ENCODE assay signal across 14 mouse cellular contexts in the genomic region with DNA sequence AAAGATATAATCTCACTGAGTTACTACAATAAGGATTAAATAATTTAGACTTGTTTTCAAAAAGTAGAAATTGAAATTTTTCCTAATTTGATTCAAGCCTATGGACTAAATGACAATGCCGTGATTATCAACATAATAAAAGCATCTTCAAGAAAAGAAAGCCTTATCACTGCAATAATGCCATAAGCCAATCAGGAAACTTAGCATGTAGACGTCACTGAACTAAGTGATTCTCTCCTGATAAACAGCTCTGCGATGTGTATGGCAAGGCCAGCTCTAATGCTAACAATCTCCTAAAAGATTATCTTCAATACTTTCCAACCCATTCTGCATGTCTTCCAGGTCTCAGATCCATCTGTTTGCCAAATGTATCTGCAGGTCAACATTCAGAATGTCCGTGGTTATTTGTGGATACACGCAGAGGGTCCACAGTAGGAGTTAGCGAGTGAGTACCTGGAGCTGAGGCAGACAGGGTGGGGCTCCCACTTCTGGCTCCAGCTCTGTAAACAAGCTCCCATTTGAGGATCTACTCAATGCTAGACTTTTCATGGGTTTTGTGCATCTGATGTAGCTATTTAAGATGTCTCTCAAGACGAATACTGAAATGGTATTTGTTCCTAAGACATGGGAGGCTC. TPM values are rescaled to one million over a fixed set of nuclear protein-coding genes. Genes with fewer than 3 reads are reported as not detected.
DNase-seq lines count a peak whose midpoint lies in the region; ATAC-seq and TF ChIP-seq lines count a peak whose summit lies in the region.
"Had no signal": no experiment of that assay in that cellular context is flagged by ENCODE, and none has a peak within 500 bp of the region (broad histone marks: within the 10 kb centered on the region; RNA-seq: fewer than 3 reads in every experiment).

No protein-coding gene starts in this region.

- H3K9ac ChIP-seq in forebrain, embryonic 15.5 days (replicated peaks) = no peak overlapping the region
- H3K9ac ChIP-seq in forebrain, embryonic 11.5 days (ENCODE audit: low read length) = no peak overlapping the region
- H3K9ac ChIP-seq in kidney, postnatal 0 days (ENCODE audit: low read depth, low read length) = no peak overlapping the region
- H3K9ac ChIP-seq in liver, embryonic 14.5 days (replicated peaks) = peak overlapping the region; percentile 55
- H3K9ac ChIP-seq: embryonic facial prominence, embryonic 15.5 days; limb, embryonic 15.5 days had no signal

- H3K4me2 ChIP-seq in forebrain, embryonic 15.5 days (replicated peaks) = no peak overlapping the region
- no peak overlapping the region for H3K4me2 ChIP-seq in forebrain, embryonic 11.5 days (ENCODE audit: low read depth, low read length, severe bottlenecking)
- peak overlapping the region; percentile 17; the same call in 1 of the 2 replicates for H3K4me2 ChIP-seq in kidney, postnatal 0 days (ENCODE audit: low read length)
- H3K4me2 ChIP-seq in liver, embryonic 14.5 days (ENCODE audit: low read depth) = peak overlapping the region; percentile 68
- H3K4me2 ChIP-seq: embryonic facial prominence, embryonic 15.5 days; limb, embryonic 15.5 days had no signal

- TF ChIP-seq CTCF in kidney, postnatal 0 days (IDR thresholded peaks at IDR 0.05; ENCODE audit: low read depth) = no peak
- no peak for TF ChIP-seq CTCF in G1E (IDR thresholded peaks at IDR 0.05; ENCODE audit: low read depth, low read length)
- no peak for TF ChIP-seq CTCF in liver, embryonic 14.5 days (IDR thresholded peaks at IDR 0.05; ENCODE audit: low read depth)

- WGBS in forebrain, embryonic 15.5 days = 88% methylated on average over 7 of the region's 7 CpGs
- WGBS in forebrain, embryonic 11.5 days = 89% methylated on average over 7 of the region's 7 CpGs
- 89% methylated on average over 7 of the region's 7 CpGs for WGBS in kidney, postnatal 0 days
- 26% methylated on average over 7 of the region's 7 CpGs for WGBS in liver, embryonic 14.5 days (ENCODE audit: insufficient replicate concordance)

- H3K4me3 ChIP-seq in forebrain, embryonic 15.5 days = no peak overlapping the region
- no peak overlapping the region for H3K4me3 ChIP-seq in forebrain, embryonic 11.5 days (ENCODE audit: low read depth, low read length)
- H3K4me3 ChIP-seq in kidney, postnatal 0 days (replicated peaks; ENCODE audit: low read depth, low read length) = no peak overlapping the region
- H3K4me3 ChIP-seq in G1E (ENCODE audit: low read depth, low read length) = peak overlapping the region; percentile 16; the same call in 1 of the 2 replicates
- H3K4me3 ChIP-seq in liver, embryonic 14.5 days (ENCODE audit: insufficient read depth in 1 of 2, low read depth in 2 of 2, low read length in 2 of 2) = peak overlapping the region; percentile 31 to 43
- H3K4me3 ChIP-seq: embryonic facial prominence, embryonic 15.5 days; limb, embryonic 15.5 days had no signal

- no peaks in the 10 kb centered on the region for H3K27me3 ChIP-seq in forebrain, embryonic 15.5 days
- H3K27me3 ChIP-seq in forebrain, embryonic 11.5 days (ENCODE audit: control insufficient read depth, insufficient read depth, low read length) = no peaks in the 10 kb centered on the region
- no peaks in the 10 kb centered on the region for H3K27me3 ChIP-seq in kidney, postnatal 0 days (ENCODE audit: insufficient read depth, low read length)
- no peaks in the 10 kb centered on the region for H3K27me3 ChIP-seq in G1E (ENCODE audit: insufficient read depth, low read length)
- no peaks in the 10 kb centered on the region for H3K27me3 ChIP-seq in liver, embryonic 14.5 days (ENCODE audit: control insufficient read depth, insufficient read depth, low read length)
- H3K27me3 ChIP-seq: embryonic facial prominence, embryonic 15.5 days; limb, embryonic 15.5 days; Patski had no signal

- H3K4me1 ChIP-seq in forebrain, embryonic 15.5 days = peaks cover 20% of the 10 kb centered on the region
- H3K4me1 ChIP-seq in forebrain, embryonic 11.5 days (replicated peaks; ENCODE audit: control insufficient read depth, insufficient read depth, low read length) = no peaks in the 10 kb centered on the region
- H3K4me1 ChIP-seq in kidney, postnatal 0 days (replicated peaks; ENCODE audit: insufficient read depth, low read length) = peaks cover 21% of the 10 kb centered on the region; the same call in 1 of the 2 replicates
- H3K4me1 ChIP-seq in G1E (ENCODE audit: insufficient read depth, low read depth, low read length) = peaks cover 80% of the 10 kb centered on the region
- H3K4me1 ChIP-seq in liver, embryonic 14.5 days (replicated peaks; ENCODE audit: control insufficient read depth in 2 of 2, insufficient read depth in 2 of 2, low read length in 1 of 2) = peaks cover 43 to 68% of the 10 kb centered on the region in 2 experiments

- no peak for DNase-seq in forebrain, embryonic 11.5 days (ENCODE audit: low spot score)
- no peak for DNase-seq in kidney, postnatal 0 days (ENCODE audit: low spot score)
- DNase-seq in kidney, postnatal 14 days = no peak
- no peak for DNase-seq in G1E (ENCODE audit: low spot score)
- DNase-seq in liver, embryonic 14.5 days (ENCODE audit: low read depth in 3 of 3, low spot score in 3 of 3) = no peak
- DNase-seq in ovary, postnatal 14 days (ENCODE audit: low spot score) = no peak
- DNase-seq in embryo, embryonic 9.5 days (ENCODE audit: extremely low spot score) = no peak
- DNase-seq: adrenal gland, postnatal 25 days; cerebellum, adult 8-10 months; gastrocnemius, postnatal 10 days had no signal

- H3K27ac ChIP-seq in forebrain, embryonic 15.5 days (replicated peaks) = 0 out of 2 replicates have a peak overlapping the region, but pooled peaks have one; percentile 30
- no peak overlapping the region for H3K27ac ChIP-seq in forebrain, embryonic 11.5 days (ENCODE audit: low read depth, low read length)
- H3K27ac ChIP-seq in kidney, postnatal 0 days = peak overlapping the region; percentile 79
- H3K27ac ChIP-seq in liver, embryonic 14.5 days = peak overlapping the region; percentile 94
- H3K27ac ChIP-seq: embryonic facial prominence, embryonic 15.5 days; limb, embryonic 15.5 days had no signal

- ATAC-seq in forebrain, embryonic 15.5 days (replicated peaks) = no peak
- ATAC-seq in forebrain, embryonic 11.5 days (replicated peaks; ENCODE audit: low FRiP score) = no peak
- ATAC-seq in kidney, postnatal 0 days (replicated peaks; ENCODE audit: low FRiP score, low read depth) = no peak
- no peak for ATAC-seq in G1E (ENCODE audit: extremely low read depth, insufficient number of reproducible peaks, low FRiP score, poor library complexity, severe bottlenecking)
- peak; percentile 32; the same call in 1 of the 2 replicates for ATAC-seq in liver, embryonic 14.5 days (ENCODE audit: insufficient read depth)

- TF ChIP-seq EP300 in liver, embryonic 14.5 days (IDR thresholded peaks at IDR 0.05; ENCODE audit: low read depth) = no peak; the same call in 1 of the 2 replicates

- no peaks in the 10 kb centered on the region for H3K9me3 ChIP-seq in forebrain, embryonic 15.5 days
- no peaks in the 10 kb centered on the region for H3K9me3 ChIP-seq in forebrain, embryonic 11.5 days (ENCODE audit: control insufficient read depth, low read length)
- H3K9me3 ChIP-seq in kidney, postnatal 0 days (replicated peaks; ENCODE audit: low read length) = no peaks in the 10 kb centered on the region
- H3K9me3 ChIP-seq in G1E (replicated peaks) = no peaks in the 10 kb centered on the region
- no peaks in the 10 kb centered on the region for H3K9me3 ChIP-seq in liver, embryonic 14.5 days (ENCODE audit: control insufficient read depth, low read length)
- H3K9me3 ChIP-seq: embryonic facial prominence, embryonic 15.5 days; limb, embryonic 15.5 days had no signal

- no peaks in the 10 kb centered on the region for H3K36me3 ChIP-seq in forebrain, embryonic 15.5 days
- H3K36me3 ChIP-seq in forebrain, embryonic 11.5 days (ENCODE audit: control insufficient read depth, insufficient read depth, low read length) = no peaks in the 10 kb centered on the region
- 0 out of 2 replicates have a peak, but pooled peaks cover 3% of the 10 kb centered on the region for H3K36me3 ChIP-seq in kidney, postnatal 0 days (ENCODE audit: insufficient read depth, low read length)
- peaks cover 56% of the 10 kb centered on the region for H3K36me3 ChIP-seq in G1E (replicated peaks)
- H3K36me3 ChIP-seq in liver, embryonic 14.5 days (replicated peaks; ENCODE audit: control insufficient read depth, insufficient read depth, low read depth) = no peaks in the 10 kb centered on the region; the same call in 1 of the 2 replicates

RNA-seq across cellular contexts. Expression of a gene that starts 44.9 kb away (rescaled TPM):
- polyA plus RNA-seq in forebrain, embryonic 15.5 days (2015; fragmentation: Nextera tagmentation; extraction: Ambion mirVana) = 5.3 and 5.4 TPM in 2 replicates
- 5.5 and 5.8 TPM in 2 replicates for polyA plus RNA-seq in forebrain, embryonic 11.5 days (2014; fragmentation: Nextera tagmentation; extraction: Ambion mirVana)
- polyA plus RNA-seq in kidney, postnatal 0 days (2015; fragmentation: Nextera tagmentation; extraction: Ambion mirVana) = 6.0 and 6.3 TPM in 2 replicates
- total RNA-seq in G1E (2014; fragmentation: Nextera tagmentation) = 31.0 and 31.1 TPM in 2 replicates
- 31.0 and 33.3 TPM in 2 replicates for total RNA-seq in G1E (2017)
- polyA plus RNA-seq in G1E (2012) = 4.2 and 4.8 TPM in 2 replicates
- 16.7 and 19.7 TPM in 2 replicates for polyA plus RNA-seq in liver, embryonic 14.5 days (2012; rRNA removed)
- polyA plus RNA-seq in liver, embryonic 14.5 days (2014; fragmentation: Nextera tagmentation; extraction: Ambion mirVana) = 11.3 and 12.1 TPM in 2 replicates

Comparison
In these comparisons a context has a peak if more than half of its experiments do, and no peak if none do; other contexts are left out.
1. H3K4me2 ChIP-seq: peak in kidney, postnatal 0 days (single experiment) and liver, embryonic 14.5 days (single experiment); none in forebrain, embryonic 15.5 days (single experiment) and forebrain, embryonic 11.5 days (single experiment).
2. H3K4me3 ChIP-seq: peak in G1E (single experiment) and liver, embryonic 14.5 days (2 of 2); none in forebrain, embryonic 15.5 days (single experiment), forebrain, embryonic 11.5 days (single experiment) and kidney, postnatal 0 days (single experiment).